Mouse (Mus musculus): ENCODE results near the gene Defa25.
"Not testable (repeated sequence)": the region's sequence is repeated elsewhere in the genome, so short reads cannot be mapped to it uniquely, and the experiment has no call there.

GRCm38 (mm10) chr8:21134342-21134741, 50.1 kb downstream of the Defa25 start, which contains the start of gene Defa30:
- TF ChIP-seq GATA1 (IDR thresholded peaks at IDR 0.05; ENCODE audit: borderline replicate concordance, low read length); FLI1 (IDR thresholded peaks at IDR 0.05; ENCODE audit: low read length): not testable (repeated sequence)
